Mouse (Mus musculus) thymus, postnatal 0 days (tissue): ENCODE data around the gene Nr5a2. TPM values are rescaled to one million over a fixed set of nuclear protein-coding genes. Genes with fewer than 3 reads are reported as not detected.

ENCODE experiments used
- DNase-seq: peaks from one replicate; pipeline ENCODE4 v3.0.0-alpha.2; 2015; ENCODE audit warnings: low spot score
- polyA plus RNA-seq: library from polyadenylated mRNA; unstranded; fragments of >200 nt; fragmentation: Nextera tagmentation; extraction: Ambion mirVana; gene quantifications from 2 replicates; pipeline ENCODE4 v1.2.1, GENCODE M21; 2015

Nr5a2 gene
- polyA plus RNA-seq, 1 experiment from 2014 or later: 0.04 TPM

DNA sequence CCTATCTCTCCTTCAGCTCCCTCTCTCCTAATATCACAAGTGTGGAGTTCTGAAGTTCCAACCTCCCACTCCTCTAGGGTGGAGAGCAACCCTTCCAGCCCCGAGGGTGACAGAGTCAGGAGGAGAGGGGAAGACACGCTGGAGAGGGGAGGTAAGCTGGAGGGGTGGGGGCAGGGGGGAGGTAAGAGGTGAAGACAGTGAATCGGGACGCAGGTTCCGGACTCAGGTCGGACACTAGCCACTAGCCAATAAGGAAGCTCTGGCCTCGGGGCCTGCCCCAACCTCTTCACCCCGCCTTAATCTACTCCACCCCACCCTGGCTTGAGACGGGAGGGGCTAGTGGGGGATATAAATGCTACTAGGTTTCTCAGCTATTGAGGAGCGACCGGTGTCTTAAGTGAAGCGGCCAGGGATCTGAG is 10.9 kb downstream of the Nr5a2 start:
- no peak for DNase-seq

DNA sequence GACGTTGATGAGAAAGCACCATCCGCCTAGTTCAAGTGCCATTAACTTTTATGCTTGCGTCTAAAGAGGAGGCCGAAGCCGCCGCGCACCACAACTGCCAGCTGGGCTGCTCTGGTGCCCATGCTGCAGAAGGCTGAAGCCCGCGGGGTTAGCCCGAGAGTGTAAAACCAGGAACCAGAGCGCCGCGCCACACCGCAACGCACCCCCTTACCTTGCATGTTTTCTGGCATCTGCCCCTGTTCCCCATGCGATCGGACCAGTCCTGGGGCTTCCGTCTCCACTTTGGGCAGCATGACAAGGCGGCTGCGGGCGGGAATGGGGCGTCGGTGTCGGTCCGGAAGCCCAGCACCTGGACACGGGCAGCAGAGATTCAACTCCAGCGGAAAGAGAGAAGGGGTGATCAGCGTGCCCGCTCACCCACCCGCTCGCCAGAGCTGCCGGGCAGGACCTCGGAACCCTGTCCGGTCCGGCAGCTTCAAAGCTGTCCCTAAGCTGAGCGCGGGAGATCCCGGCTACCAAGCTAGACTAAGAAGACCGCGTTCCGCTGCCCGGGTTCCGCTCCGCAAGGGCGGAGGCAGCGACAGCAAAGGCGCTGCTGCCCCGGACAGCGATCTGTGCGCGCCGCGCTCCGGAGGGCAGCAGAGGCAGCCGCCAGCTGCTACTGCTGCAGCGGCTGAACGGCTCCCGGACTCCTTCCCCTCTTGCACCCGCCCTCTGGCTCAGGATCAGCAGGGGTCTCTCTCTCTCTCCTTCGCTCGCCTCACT is 11.6 kb downstream of the Nr5a2 start:
- no peak for DNase-seq

DNA sequence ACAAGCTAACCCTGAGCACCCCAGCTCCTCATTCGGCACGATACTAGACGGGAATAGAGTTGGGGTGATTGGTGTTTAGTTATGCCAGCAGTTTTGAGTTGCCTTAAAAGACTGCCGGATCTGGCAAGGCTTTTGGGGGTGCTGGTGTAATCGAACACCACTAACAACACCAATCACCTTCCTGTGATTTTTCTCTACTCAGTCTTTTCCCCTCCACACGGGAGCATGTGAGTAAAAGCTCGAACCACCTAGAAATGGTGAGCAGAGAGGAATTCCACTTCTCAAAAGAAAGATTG is 12.2 kb downstream of the Nr5a2 start:
- no peak for DNase-seq

DNA sequence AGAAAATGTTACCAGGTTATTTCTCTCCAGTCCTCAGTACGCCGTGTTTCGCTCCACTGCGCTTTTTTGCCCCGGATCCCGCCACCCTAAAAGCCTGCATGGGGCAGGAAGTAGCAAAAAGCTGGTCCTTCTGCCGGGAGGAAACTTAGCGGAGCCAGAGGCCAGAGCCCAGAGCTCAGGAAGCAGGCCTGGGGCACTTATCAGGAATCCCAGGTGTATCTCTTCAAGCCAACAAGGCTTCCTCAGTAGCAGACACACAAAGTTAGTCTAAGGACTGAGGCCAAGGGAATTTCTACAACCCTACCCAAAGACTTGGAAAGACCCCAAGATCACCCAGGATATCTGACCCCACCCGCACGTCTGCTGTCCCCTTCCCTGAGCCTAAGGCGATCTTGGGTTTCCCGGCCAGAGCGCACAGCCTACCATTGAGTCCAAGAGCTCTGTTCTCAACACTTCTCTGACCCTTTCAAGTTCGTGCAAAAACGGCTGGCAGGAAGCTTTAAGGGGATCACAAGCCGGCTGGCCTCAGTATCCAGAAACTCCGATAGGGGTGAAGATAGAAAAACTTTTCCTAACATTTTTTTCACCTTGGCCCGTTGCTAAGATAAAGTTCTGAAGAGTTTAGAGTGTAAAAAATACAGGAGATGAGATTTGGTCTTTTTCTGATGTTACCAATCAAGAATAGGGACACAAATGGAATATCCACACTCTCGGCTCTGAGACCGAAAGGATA is 12.7 kb downstream of the Nr5a2 start:
- no peak for DNase-seq

DNA sequence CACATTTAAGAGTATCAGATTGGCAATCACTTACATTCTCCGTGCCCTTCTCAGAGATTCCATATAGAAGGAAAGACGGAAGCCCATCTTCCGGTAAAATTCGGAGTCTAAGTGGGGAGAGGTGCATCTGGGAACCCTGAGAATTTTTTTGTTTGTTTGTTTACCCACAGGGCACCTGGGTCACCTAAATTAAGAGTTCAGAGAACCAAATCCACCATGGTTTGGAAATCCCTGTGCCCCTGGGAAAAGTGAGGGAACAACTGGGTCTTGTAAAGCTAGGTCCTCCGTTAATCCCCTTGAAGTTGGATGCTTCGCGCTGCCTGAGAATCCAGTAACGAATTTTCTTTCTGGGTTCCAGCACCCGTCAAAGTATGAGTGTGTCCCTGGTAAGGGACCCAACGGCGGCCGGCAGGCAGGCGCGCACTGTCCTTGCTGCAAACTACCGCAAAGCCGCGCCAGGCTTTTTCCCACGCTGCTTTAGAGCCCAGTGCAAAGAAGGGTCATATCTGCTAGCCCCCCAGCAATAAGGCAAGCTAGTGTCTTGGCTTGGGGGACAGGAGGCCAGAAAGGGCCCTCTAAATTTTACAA is 13.3 kb downstream of the Nr5a2 start:
- no peak for DNase-seq

DNA sequence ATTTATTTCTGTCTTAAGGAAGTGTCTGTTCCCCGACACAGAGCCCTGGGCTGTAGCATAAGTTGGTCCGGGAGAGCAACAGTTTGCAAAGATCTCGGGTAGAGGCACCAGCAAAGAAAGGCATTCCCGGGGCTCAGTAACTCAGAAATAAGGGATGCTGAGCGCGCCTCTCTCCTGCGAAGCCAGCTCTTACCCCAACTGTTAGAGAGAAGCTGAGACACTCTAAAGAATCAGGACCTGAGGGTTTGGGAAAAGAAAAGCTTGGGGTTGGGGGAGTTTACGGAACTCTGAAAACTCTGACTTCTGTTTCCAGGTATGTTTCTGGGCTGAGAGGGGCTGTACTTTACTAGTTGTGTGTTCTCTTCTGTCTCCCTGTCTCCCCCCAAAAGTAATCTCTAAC is 13.8 kb downstream of the Nr5a2 start:
- DNase-seq: no peak

DNA sequence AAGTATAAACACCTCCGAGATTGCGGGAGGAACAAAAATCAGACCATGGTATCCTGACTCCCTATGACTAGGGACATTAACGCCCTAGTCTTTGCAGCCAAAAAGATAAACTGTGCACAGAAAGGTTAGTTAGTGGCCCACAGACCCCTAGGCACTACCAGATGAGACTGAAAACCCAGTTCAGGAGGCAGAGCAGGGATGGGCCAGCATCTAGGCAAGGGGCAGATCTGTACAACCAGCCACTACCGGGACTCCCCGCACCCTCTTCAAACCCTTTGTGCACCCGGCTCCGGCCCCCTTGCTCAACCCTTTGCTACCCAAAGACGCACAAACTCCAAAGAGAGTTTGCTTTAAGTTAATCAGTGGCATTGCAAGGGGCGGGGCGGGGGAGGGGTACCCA is 14.4 kb downstream of the Nr5a2 start:
- no peak for DNase-seq

DNA sequence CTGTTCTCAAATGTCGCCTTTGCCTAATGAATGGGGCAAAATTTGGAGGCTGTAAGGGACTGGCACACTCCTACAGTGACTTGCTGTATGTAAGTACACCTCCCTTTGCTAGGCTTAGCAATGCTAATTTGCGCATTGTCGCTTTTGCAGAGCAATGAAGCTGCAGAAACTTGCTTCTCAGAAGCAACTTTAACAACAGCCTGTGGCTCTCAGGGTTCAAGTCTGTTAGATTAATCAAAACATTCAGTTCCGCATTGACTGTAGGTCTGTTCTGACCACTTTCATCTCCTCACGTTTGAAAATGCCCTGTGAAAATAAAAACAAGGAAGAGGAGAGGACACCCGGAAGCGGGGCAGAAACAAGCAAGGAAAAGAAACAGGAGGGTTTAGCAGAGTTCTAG is 14.8 kb downstream of the Nr5a2 start:
- no peak for DNase-seq

DNA sequence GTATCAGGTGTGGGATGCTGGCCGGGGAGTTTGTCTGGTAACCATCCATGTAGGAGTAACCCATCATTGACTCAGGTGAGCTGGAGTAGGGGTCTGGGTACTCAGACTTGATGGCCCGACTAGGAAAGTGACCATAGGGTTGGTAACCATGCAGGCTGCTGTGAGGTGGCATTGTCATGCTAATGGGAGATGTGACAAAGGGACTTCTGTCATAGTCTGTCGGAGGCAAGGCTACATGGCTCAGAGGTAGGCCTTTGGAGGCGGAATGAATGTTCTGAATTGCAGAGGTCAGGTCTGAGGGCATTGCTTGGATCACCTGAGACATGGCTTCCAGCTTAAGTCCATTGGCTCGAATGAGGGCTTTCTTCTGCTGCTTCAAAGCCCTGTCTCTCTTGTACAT is 19.6 kb downstream of the Nr5a2 start:
- no peak for DNase-seq

DNA sequence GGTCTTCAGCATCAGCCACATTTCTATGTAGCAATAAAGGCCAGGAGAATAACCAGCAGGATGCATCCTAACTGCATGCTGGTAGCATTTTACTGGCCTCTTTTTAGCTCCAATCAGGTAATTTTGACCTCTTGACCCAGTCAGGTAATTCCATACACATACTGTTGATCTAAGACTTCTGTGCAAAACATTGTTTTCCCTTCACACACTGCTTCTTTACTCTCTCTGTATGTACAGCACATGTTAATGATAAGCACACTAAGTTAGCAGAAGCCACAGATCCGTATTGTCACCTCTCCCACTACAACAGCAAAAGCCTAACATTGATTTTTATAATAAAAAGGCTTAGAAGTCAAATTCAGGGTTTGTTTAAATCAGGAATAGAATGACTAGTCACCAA is 21.0 kb downstream of the Nr5a2 start:
- no peak for DNase-seq

DNA sequence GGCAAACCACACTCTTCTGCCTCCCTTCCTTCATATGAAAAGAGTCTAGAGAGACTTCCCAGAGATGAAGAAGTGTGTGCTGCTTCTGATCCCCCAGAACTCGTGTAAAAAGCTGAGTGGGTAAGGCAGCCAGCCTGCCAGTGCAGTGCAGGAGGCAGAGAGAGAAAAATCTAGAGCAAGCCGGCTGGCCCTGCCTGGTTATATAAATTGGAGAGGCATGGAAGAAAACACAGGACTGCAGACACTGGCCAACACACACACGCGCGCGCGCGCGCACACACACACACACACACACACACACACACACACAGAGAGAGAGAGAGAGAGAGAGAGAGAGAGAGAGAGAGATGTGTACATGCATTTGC is 24.3 kb downstream of the Nr5a2 start:
- DNase-seq: no peak

DNA sequence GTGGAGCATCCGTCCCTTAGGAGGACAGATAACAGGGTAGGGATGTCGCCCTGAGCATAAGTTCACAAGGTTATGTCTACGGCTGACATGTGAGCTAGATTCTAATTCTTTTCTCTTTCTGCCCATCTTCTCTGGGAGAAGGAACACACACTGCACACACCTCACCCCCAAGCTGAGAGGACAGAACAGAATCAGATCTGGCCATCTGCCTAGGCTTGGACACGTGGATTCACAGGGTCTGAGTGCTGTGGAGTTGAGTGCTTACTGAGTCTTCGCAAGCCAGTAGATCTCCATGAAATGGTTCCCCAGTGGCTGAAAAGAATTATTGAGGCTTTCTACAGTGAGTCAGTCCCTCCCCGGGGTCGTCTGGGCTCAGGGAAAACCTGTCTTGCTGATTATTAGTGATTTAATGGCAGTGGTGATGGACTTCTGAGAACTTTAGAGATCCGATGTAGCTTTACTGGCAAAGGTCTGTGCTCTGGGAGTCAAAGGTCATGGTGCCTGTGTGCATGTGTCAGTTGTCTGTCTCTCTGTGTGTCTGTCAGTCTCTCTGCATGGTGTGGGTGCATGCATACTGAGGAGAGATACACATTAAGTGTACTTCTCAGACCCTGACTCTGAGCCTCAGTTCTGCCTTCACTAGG is 24.8 kb downstream of the Nr5a2 start:
- no peak for DNase-seq

DNA sequence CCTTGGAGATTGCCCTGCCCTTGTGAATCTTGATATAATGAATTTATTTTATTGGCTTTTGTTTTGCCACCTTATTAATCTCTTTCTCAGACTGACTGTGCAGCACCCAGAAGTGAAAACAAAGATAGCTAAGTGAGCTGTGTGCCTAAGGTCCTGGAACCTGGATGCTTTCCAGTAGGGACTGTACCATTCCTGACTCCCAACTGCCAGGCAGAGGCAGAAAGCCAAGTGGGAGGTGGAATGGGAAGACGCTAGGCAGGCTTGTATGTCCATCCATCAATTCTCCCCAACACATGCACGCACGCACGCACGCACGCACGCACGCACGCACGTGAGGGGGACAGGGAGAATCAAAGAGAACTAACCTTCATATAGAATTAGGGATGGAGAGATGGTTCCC is 26.2 kb downstream of the Nr5a2 start:
- no peak for DNase-seq

DNA sequence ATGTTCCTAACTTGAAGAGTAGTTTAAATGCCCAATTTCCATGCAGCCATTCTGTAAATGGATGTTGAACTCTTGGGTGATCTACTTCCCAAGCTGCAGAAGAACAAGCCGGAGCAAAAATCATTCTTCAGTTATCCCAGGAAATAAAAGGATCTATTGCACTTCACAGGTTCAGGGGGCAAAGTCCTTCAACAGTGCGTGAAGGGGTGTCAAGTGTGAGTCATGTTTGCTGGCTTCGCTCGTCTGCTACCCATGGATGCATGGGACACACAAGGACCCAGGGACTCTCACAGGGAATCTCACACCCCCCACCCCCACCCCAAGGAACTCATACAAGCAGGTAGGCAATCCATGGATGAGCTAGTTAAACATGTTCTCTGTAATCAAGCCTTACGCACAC is 29.2 kb downstream of the Nr5a2 start:
- no peak for DNase-seq

DNA sequence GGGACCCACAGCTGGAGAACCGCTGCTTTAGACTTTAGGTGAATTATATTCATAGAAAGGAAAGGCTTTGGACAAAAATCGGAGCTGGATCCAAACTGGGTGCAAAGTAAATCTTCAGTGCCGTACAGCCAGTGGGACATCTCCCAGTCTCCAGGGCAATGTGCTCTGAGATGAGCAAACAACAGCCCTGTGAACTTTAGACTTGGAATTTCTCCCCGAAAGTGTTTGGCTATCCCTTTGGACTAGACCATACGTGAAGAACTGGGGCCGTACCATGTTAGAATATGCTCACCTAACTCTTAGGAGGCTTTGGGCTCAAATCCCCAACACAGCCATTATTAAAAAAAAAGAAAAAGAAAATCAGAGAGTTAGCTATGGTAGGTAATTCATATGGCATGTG is 30.5 kb downstream of the Nr5a2 start:
- no peak for DNase-seq

DNA sequence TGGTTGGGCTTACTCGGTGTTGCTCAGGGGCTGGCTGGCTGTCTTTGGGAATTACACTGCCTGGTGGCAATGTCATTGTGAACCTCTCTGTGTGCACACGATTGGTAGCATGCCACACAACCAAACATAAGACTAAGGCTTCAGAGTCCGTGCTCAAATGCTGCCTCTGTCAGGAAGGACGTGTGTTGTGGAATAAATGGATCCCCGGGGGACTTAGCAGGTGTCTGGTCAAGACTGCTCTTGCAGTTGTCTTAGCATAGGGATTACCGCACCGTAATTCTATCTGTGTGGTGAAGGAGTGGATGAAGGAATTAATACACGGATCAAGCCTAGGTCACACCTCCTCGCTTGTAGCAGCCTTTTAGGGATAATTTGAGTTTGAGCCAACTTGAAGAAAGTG is 32.8 kb downstream of the Nr5a2 start:
- no peak for DNase-seq

DNA sequence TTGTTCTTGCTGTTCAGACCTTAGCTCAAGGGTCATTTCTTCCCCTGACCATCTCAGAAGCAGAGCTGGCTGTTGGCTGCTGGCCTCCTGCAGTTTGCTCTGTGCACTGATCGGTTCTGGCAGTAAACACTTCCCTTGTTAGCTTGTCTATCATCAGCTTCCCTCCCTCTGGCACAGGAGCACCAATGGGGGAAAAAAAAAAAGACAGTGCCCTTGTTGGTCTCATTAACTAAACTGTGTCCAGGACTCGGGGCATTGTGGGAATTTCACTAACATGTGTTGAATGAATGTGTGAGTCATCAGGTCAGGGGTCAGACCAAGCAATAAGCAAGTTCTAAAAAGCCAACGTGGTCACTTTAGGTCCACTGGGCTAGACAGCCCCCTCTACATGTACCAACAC is 34.2 kb downstream of the Nr5a2 start:
- DNase-seq: no peak

DNA sequence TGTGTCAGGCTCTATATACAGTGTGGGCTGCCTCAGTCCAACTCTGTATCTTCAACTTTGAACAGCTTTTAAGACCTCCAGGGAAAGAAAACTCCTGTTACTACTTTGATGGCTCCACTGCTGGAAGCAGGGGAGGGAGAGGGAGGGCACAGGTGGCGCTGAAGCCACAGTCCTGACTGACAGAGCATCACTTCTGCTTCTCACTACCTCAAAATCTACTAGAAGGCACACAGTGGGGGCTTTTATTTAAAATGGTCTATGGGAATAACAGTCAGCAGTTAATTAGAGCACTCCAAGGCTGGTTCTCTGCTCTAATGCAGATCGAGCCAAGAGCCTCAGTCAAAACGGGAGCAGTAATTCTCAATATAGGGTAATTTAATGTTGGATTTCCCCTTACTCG is 40.2 kb downstream of the Nr5a2 start:
- DNase-seq: no peak

DNA sequence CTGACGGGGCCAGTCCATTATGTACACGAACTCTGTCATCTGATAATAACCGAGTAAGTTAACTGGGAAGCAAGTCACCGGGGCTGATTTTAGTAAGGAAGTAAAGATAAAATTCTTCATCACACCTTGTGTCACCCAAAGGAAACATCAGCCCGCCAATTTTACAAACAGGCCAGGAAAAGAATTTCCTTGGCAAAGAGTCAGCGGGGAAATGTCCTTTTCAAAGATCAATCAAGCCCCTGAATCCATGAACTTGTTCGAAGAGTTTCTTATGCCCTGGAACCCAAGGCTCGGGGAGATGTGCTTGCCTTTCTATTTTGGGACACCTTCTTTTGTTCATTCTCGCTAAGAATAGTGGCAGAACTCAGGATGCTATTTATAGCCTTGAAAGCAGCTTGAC is 41.5 kb downstream of the Nr5a2 start:
- DNase-seq: no peak

DNA sequence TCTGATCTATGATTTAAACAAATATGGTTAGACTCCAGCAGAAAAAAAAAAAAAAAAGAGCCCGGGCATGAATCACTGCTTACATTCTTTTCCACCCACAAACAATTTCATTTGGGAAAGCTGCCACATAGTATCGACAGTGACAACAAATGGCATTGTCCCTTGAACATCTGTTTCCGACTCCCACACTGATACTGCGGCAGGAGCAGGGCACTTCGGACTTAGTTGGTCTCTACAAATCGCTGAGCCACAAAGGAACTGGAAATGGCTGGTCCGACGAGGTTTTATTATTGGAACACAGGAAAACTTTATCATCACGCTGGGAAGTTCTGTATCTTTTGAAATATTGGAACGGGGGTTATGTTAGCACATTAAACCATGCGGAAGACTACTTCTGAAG is 44.8 kb downstream of the Nr5a2 start:
- no peak for DNase-seq

DNA sequence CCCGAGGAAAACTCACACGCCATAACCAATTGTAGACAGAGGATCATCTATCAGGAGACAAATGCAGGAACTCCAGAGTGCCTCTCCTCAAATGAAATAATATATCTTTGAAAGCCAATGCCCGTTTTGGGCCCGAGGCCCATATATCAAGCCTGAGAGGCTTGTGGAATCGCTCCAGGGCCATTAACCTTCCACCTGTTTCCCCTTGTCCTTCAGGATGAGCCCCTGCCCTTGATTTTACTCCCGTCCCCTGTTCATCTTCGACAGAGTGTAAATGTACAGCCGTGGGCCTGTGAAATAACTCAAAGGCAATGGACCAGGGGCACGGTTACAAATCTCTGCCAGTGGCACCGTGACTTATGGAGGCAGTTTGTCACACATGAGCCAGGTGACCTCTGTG is 48.3 kb downstream of the Nr5a2 start:
- DNase-seq: no peak

DNA sequence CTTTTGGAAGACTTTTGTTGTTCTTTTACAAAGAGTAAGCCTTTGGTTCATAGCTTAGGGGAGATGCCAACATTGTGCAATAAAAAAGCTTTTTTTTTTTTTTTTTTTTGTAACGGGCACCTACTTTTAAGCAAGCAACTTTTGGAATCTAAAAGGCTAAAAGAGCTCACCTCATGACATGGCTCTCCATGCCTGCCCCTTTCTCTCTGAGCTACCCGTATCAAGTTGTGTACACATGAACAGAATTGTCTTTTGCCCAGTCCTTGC is 48.7 kb downstream of the Nr5a2 start:
- no peak for DNase-seq
